Mouse (Mus musculus) heart, embryonic 16.5 days (tissue): Measurements from ENCODE around the gene Rbpj. TPM values are rescaled to one million over a fixed set of nuclear protein-coding genes. Genes with fewer than 3 reads are reported as not detected.

ENCODE experiments used
- ATAC-seq: fragments of 200-750 bp; cut with Nextera tagmentation; replicated peaks from 2 replicates; pipeline ENCODE4 v1.8.0; 2017; ENCODE audit warnings: moderate number of reproducible peaks; ENCODE audit not compliant: insufficient read depth, low FRiP score; ENCODE audit errors: extremely low read depth
- H3K27ac ChIP-seq: fragments of 300-500 bp; sonication (generic); 2 replicates; pipeline ENCODE4 v1.5.1; 2014; ENCODE audit warnings: mild to moderate bottlenecking, low read length, control low read depth, moderate library complexity
- H3K27me3 ChIP-seq: fragments of 300-500 bp; sonication (generic); 2 replicates; pipeline ENCODE4 v1.6.1; 2014; ENCODE audit warnings: low read length, mixed read lengths; ENCODE audit not compliant: control insufficient read depth, insufficient read depth
- H3K36me3 ChIP-seq: fragments of 300-500 bp; sonication (generic); 2 replicates; pipeline ENCODE4 v1.6.1; 2014; ENCODE audit not compliant: control insufficient read depth, insufficient read depth
- H3K4me1 ChIP-seq: fragments of 300-500 bp; sonication (generic); 2 replicates; pipeline ENCODE4 v1.6.1; 2014; ENCODE audit warnings: low read length, mixed read lengths; ENCODE audit not compliant: control insufficient read depth, insufficient read depth
- H3K4me2 ChIP-seq: fragments of 300-500 bp; sonication (generic); 2 replicates; pipeline ENCODE4 v1.6.1; 2014; ENCODE audit warnings: low read depth, mild to moderate bottlenecking, control low read depth, low read length
- H3K4me3 ChIP-seq: fragments of 300-500 bp; sonication (generic); 2 replicates; pipeline ENCODE4 v1.5.1; 2014; ENCODE audit warnings: mild to moderate bottlenecking, control low read depth, low read length
- H3K9ac ChIP-seq: fragments of 300-500 bp; sonication (generic); 2 replicates; pipeline ENCODE4 v1.6.1; 2014; ENCODE audit warnings: low read length, control low read depth
- H3K9me3 ChIP-seq: fragments of 300-500 bp; sonication (generic); replicated peaks from 2 replicates; pipeline ENCODE4 v1.6.1; 2016; ENCODE audit warnings: low read length; ENCODE audit not compliant: control insufficient read depth
- WGBS: fragments of 180-500 bp; shearing (Covaris S2); extraction: QIAGEN DNeasy Blood & Tissue Kit; methylation state at CpG from one replicate; pipeline ENCODE4 v1.1.7; 2014; 5-methylcytosine and 5-hydroxymethylcytosine counted together
- polyA plus RNA-seq: library from polyadenylated mRNA; unstranded; fragments of >200 nt; fragmentation: Nextera tagmentation; extraction: Ambion mirVana; gene quantifications from 2 replicates; pipeline ENCODE4 v1.2.1, GENCODE M21; 2015

Rbpj gene
- polyA plus RNA-seq, 1 experiment from 2014 or later: 20.3 TPM

- ATAC-seq: no peak
- H3K4me3 ChIP-seq: no peak overlapping the region
- no peaks in the 10 kb centered on the region for H3K36me3 ChIP-seq
- WGBS: 72% methylated on average over 1 of the region's 1 CpGs
- H3K27me3 ChIP-seq: no peaks in the 10 kb centered on the region
- peaks cover 3% of the 10 kb centered on the region; the same call in 1 of the 2 replicates for H3K4me1 ChIP-seq
- H3K9ac ChIP-seq: no peak overlapping the region
- no peak overlapping the region for H3K4me2 ChIP-seq
- H3K27ac ChIP-seq: no peak overlapping the region
- peaks cover 3% of the 10 kb centered on the region; the same call in 1 of the 2 replicates for H3K9me3 ChIP-seq
Observed at GRCm38 (mm10) chr5:53684417-53684816, 218.5 kb downstream of the Rbpj start.

- no peaks in the 10 kb centered on the region for H3K36me3 ChIP-seq
- WGBS: 80% methylated on average over 4 of the region's 4 CpGs
- no peaks in the 10 kb centered on the region for H3K27me3 ChIP-seq
- H3K4me3 ChIP-seq: no peak overlapping the region
- peaks cover 3% of the 10 kb centered on the region; the same call in 1 of the 2 replicates for H3K4me1 ChIP-seq
- peaks cover 3% of the 10 kb centered on the region; the same call in 1 of the 2 replicates for H3K9me3 ChIP-seq
- H3K27ac ChIP-seq: no peak overlapping the region
- no peak overlapping the region for H3K4me2 ChIP-seq
- no peak for ATAC-seq
- no peak overlapping the region for H3K9ac ChIP-seq
Observed at GRCm38 (mm10) chr5:53685623-53686022, 219.7 kb downstream of the Rbpj start.

- no peak for ATAC-seq
- Histone ChIP-seq H3K4me3 (no peak overlapping the region), H3K27me3 (no peaks in the 10 kb centered on the region), H3K27ac (no peak overlapping the region), H3K9ac (no peak overlapping the region), H3K4me1 (peaks cover 3% of the 10 kb centered on the region; the same call in 1 of the 2 replicates), H3K4me2 (no peak overlapping the region), H3K9me3 (peaks cover 3% of the 10 kb centered on the region; the same call in 1 of the 2 replicates), H3K36me3 (no peaks in the 10 kb centered on the region)
- 50% methylated on average over 2 of the region's 2 CpGs for WGBS
Observed at GRCm38 (mm10) chr5:53686379-53686778, 220.4 kb downstream of the Rbpj start.

GRCm38 (mm10) chr5:53688326-53688725 is 222.4 kb downstream of the Rbpj start:
- 85% methylated on average over 7 of the region's 7 CpGs for WGBS
- Histone ChIP-seq H3K4me1 (peaks cover 3% of the 10 kb centered on the region; the same call in 1 of the 2 replicates), H3K4me3 (no peak overlapping the region), H3K4me2 (no peak overlapping the region), H3K27ac (no peak overlapping the region), H3K36me3 (no peaks in the 10 kb centered on the region), H3K9me3 (no peaks in the 10 kb centered on the region), H3K27me3 (no peaks in the 10 kb centered on the region), H3K9ac (no peak overlapping the region)
- no peak for ATAC-seq

GRCm38 (mm10) chr5:53691577-53691976 is 225.6 kb downstream of the Rbpj start:
- ATAC-seq: 0 out of 2 replicates have a peak, but pooled peaks have one; percentile 18
- Histone ChIP-seq H3K27me3 (no peaks in the 10 kb centered on the region), H3K9me3 (no peaks in the 10 kb centered on the region), H3K4me3 (no peak overlapping the region), H3K27ac (no peak overlapping the region), H3K9ac (no peak overlapping the region), H3K36me3 (no peaks in the 10 kb centered on the region), H3K4me1 (no peaks in the 10 kb centered on the region), H3K4me2 (no peak overlapping the region)
- WGBS: 44% methylated on average over 3 of the region's 3 CpGs

GRCm38 (mm10) chr5:53692100-53692499 is 226.1 kb downstream of the Rbpj start:
- ATAC-seq: no peak
- 63% methylated on average over 8 of the region's 8 CpGs for WGBS
- no peak overlapping the region for H3K27ac ChIP-seq

GRCm38 (mm10) chr5:53692662-53693061 is 226.7 kb downstream of the Rbpj start:
- Histone ChIP-seq H3K4me2 (no peak overlapping the region), H3K27me3 (no peaks in the 10 kb centered on the region), H3K9me3 (no peaks in the 10 kb centered on the region), H3K4me3 (no peak overlapping the region), H3K36me3 (no peaks in the 10 kb centered on the region), H3K27ac (no peak overlapping the region), H3K4me1 (no peaks in the 10 kb centered on the region), H3K9ac (no peak overlapping the region)
- ATAC-seq: no peak
- WGBS: 97% methylated on average over 1 of the region's 1 CpGs

More at GRCm38 (mm10) chr5:53692100-53692499, 226.1 kb downstream of the Rbpj start:
- H3K4me2 ChIP-seq: no peak overlapping the region
- no peaks in the 10 kb centered on the region for H3K9me3 ChIP-seq
- no peaks in the 10 kb centered on the region for H3K36me3 ChIP-seq
- H3K4me3 ChIP-seq: no peak overlapping the region
- no peaks in the 10 kb centered on the region for H3K4me1 ChIP-seq
- H3K9ac ChIP-seq: no peak overlapping the region
- H3K27me3 ChIP-seq: no peaks in the 10 kb centered on the region

GRCm38 (mm10) chr5:53696701-53697100 is 230.7 kb downstream of the Rbpj start:
- no peak for ATAC-seq
- Histone ChIP-seq H3K9ac (no peak overlapping the region), H3K9me3 (no peaks in the 10 kb centered on the region), H3K4me1 (no peaks in the 10 kb centered on the region), H3K27me3 (no peaks in the 10 kb centered on the region), H3K4me3 (no peak overlapping the region), H3K27ac (no peak overlapping the region), H3K36me3 (no peaks in the 10 kb centered on the region), H3K4me2 (no peak overlapping the region)
- 54% methylated on average over 3 of the region's 3 CpGs for WGBS

GRCm38 (mm10) chr5:53697794-53698193 is 231.8 kb downstream of the Rbpj start:
- Histone ChIP-seq H3K4me2 (no peak overlapping the region), H3K27ac (no peak overlapping the region), H3K27me3 (no peaks in the 10 kb centered on the region), H3K4me1 (no peaks in the 10 kb centered on the region), H3K36me3 (no peaks in the 10 kb centered on the region), H3K4me3 (no peak overlapping the region), H3K9ac (no peak overlapping the region), H3K9me3 (no peaks in the 10 kb centered on the region)
- no peak for ATAC-seq
- 66% methylated on average over 9 of the region's 9 CpGs for WGBS
